Mouse (Mus musculus): ENCODE data around the gene March10. TPM values are rescaled to one million over a fixed set of nuclear protein-coding genes. Genes with fewer than 3 reads are reported as not detected.

March10 gene
- 0.31 and 0.99 TPM in 2 replicates for polyA plus RNA-seq (2016; fragmentation: Nextera tagmentation; extraction: Ambion mirVana)

DNA sequence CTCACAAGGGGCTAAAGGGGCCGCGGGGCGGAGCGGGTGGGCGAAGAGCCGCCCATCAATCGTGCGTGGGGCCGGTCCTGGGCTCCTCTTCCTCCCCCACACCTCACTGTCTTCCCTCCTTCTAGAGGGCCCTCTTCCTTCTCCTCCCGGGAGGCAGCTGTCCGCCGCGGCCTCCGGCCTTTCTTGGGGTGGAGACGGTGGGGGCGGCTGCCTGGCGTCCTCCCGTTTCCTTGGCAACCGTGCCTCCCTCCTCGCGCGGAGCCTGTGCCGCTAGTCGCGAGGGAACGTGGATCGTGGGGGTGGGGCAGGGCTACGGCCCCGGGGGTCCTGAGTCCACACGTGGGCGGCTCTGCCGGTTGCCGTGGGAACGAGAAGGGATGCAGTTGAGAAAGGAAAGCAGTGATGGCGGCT is at the start of gene March10:
TSS of gene March10 (minus strand) at position 239 of the 411 bp plus-strand sequence.
- 1% methylated on average over 35 of the region's 35 CpGs for WGBS
- peak within 1 kb of the TSS; percentile 76 for H3K27ac ChIP-seq
- no peaks in the 10 kb centered on the region for H3K27me3 ChIP-seq
- H3K4me2 ChIP-seq (replicated peaks) = peak within 1 kb of the TSS; percentile 58
- H3K9ac ChIP-seq = peak within 1 kb of the TSS; percentile 44
- peaks cover 21% of the 10 kb centered on the region for H3K4me1 ChIP-seq
- no peaks in the 10 kb centered on the region for H3K36me3 ChIP-seq
- no peaks in the 10 kb centered on the region for H3K9me3 ChIP-seq (replicated peaks)
- peak within 1 kb of the TSS; percentile 33 for H3K4me3 ChIP-seq
- ATAC-seq (ENCODE audit: low FRiP score) = peak; percentile 76

DNA sequence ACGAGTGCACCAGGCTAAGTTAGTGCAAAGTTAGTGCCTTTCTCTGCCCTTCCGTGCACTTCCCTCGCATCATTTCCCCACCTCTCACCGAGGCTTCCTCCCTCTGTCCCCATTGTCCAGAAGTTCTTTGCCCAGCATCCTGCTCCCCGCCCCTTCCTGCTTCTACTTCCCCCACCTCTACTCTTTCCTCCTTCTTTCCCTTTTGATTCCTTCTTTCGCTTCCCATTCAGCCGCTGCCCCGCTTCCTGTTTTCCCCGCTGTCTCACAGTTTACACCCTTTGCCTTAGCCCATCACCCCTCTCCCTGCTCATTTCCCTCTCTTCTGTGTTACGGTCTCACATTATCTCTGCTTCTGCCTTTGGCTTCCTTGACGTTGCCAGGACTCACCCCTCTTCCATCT is 49.8 kb upstream of the March10 start:
- H3K9me3 ChIP-seq (replicated peaks) = no peaks in the 10 kb centered on the region
- no peak overlapping the region for H3K4me2 ChIP-seq (replicated peaks)
- no peaks in the 10 kb centered on the region for H3K36me3 ChIP-seq
- H3K4me1 ChIP-seq = peaks cover 35% of the 10 kb centered on the region
- H3K4me3 ChIP-seq = no peak overlapping the region
- no peak for ATAC-seq (ENCODE audit: low FRiP score)
- 76% methylated on average over 11 of the region's 11 CpGs for WGBS
- no peak overlapping the region for H3K27ac ChIP-seq
- no peak overlapping the region for H3K9ac ChIP-seq
- H3K27me3 ChIP-seq = peaks cover 17% of the 10 kb centered on the region; the same call in 1 of the 2 replicates

DNA sequence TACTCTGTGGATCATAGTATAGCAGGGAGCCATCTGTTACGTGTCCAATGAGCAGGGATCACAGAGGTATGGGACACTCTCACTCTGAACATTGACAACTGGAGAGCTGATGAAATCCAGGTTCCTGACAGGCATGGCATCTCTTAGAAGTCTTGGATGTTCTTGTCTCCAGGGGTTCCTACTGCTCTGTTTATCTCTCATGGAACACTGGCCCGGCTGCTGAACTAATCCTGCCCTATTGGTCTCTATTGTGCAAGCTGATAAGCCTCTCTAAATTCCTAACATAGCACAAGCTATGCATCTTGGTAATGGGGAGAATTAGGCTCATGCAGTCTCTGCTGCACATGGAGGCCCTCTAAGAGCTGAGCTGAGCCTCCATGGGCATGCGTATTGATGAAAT is 48.5 kb upstream of the March10 start:
- peaks cover 35% of the 10 kb centered on the region for H3K4me1 ChIP-seq
- no peaks in the 10 kb centered on the region for H3K9me3 ChIP-seq (replicated peaks)
- H3K4me2 ChIP-seq (replicated peaks) = no peak overlapping the region
- H3K36me3 ChIP-seq = no peaks in the 10 kb centered on the region
- H3K9ac ChIP-seq = no peak overlapping the region
- H3K27me3 ChIP-seq = peaks cover 14% of the 10 kb centered on the region; the same call in 1 of the 2 replicates
- no peak for ATAC-seq (ENCODE audit: low FRiP score)
- WGBS = 79% methylated on average over 3 of the region's 3 CpGs
- no peak overlapping the region for H3K27ac ChIP-seq
- no peak overlapping the region for H3K4me3 ChIP-seq

DNA sequence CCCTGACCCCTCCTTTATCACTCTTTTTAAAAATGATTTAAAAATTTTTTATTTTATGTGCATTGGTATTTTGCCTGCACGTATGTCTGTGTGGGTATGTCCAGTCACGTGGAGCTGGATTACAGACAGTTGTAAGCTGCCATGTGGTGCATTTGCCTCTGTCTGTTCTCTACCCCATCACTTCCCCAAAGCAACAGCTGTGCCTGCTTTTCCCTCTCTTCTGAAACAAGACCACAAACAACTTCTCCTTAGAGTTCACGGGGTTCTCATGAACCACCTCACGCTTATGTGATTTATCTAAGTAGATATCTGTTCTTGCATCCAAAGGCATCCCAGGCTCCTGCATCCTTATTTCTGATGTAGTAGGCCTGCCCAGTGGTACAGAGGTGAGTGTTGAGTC is 45.8 kb upstream of the March10 start:
- no peak overlapping the region for H3K27ac ChIP-seq
- no peak for ATAC-seq (ENCODE audit: low FRiP score)
- H3K4me2 ChIP-seq (replicated peaks) = no peak overlapping the region
- H3K27me3 ChIP-seq = peaks cover 14% of the 10 kb centered on the region; the same call in 1 of the 2 replicates
- no peak overlapping the region for H3K4me3 ChIP-seq
- H3K4me1 ChIP-seq = peaks cover 16% of the 10 kb centered on the region
- H3K36me3 ChIP-seq = no peaks in the 10 kb centered on the region
- no peaks in the 10 kb centered on the region for H3K9me3 ChIP-seq (replicated peaks)
- 90% methylated on average over 4 of the region's 4 CpGs for WGBS
- no peak overlapping the region for H3K9ac ChIP-seq

DNA sequence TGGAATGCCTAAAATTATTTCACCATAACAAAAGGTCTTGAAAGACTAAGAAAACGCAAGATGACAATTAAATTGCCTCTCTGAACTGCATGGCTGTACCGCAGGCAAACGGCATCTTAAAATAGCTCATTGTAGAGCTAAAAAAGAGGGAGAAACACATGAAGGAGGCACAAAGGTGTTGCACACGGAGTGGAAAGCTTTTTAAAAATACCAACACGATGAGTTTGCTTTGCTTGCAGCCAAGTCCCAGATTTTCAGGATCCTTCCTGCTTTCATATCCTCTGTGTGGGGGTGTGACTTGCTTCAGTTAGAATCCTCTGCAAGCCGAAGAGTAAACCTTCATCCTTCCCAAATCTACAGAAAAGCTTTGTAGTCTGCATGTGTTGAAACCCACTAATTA is 41.0 kb upstream of the March10 start:
- H3K27me3 ChIP-seq = 0 out of 2 replicates have a peak, but pooled peaks cover 8% of the 10 kb centered on the region
- H3K27ac ChIP-seq = no peak overlapping the region
- H3K4me1 ChIP-seq = peaks cover 15% of the 10 kb centered on the region
- no peaks in the 10 kb centered on the region for H3K36me3 ChIP-seq
- 76% methylated on average over 6 of the region's 6 CpGs for WGBS
- H3K9ac ChIP-seq = no peak overlapping the region
- H3K4me3 ChIP-seq = no peak overlapping the region
- no peaks in the 10 kb centered on the region for H3K9me3 ChIP-seq (replicated peaks)
- no peak overlapping the region for H3K4me2 ChIP-seq (replicated peaks)
- no peak for ATAC-seq (ENCODE audit: low FRiP score)

DNA sequence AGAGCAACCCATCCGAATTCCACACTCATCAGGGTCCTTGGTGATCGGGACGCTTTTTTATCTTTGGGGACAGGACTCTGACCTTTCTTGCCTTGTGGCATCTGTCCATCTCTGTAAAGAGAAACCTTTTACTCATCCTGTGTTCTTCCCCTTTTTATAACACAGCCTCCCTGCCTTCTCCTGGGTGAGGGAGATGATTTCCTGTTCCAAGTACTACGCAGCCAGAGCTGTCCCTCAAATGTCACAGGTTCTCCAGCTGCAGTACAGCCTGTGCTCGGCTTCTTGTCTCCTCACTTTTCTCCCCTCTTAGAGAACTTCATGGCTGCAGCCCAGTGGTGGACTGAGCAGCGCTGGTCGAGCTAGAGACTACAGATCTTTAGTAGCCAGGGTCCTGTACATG is 40.1 kb upstream of the March10 start:
- WGBS = 64% methylated on average over 7 of the region's 7 CpGs
- no peak overlapping the region for H3K27ac ChIP-seq
- peaks cover 15% of the 10 kb centered on the region for H3K4me1 ChIP-seq
- H3K9ac ChIP-seq = no peak overlapping the region
- no peak overlapping the region for H3K4me3 ChIP-seq
- no peak for ATAC-seq (ENCODE audit: low FRiP score)
- no peaks in the 10 kb centered on the region for H3K9me3 ChIP-seq (replicated peaks)
- 0 out of 2 replicates have a peak, but pooled peaks cover 8% of the 10 kb centered on the region for H3K27me3 ChIP-seq
- H3K4me2 ChIP-seq (replicated peaks) = no peak overlapping the region
- no peaks in the 10 kb centered on the region for H3K36me3 ChIP-seq

DNA sequence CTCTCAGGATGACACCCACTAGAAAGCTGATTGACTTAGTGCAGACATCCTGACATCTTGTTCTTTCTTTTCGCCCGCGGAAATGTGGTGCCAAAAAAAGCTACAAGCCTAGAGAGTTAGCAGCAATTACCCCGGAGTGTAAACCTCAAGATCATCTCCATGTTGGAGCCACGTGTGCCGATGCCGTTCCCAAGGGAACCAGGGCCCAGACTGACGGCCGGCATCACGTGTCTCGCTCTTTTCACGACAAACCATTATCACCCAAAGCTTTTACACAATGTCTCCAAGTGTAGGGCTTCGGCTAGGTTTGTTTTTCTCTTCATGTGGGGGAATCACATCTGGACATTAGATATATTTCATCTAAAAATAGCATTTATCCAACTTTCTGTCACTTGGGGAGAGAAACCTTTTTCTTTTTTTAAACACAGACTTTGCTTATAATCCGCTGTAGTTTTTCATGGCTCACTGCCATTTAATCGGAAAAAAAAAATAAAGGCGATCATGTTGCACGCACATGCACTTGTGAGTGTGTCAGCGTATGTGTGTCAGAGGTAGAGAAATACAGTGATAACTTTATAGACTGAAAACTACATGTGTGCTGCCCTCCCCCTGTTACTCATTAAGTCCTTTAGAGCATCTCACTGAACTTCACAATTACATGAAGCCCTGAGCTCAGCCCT is 39.2 kb upstream of the March10 start:
- H3K4me3 ChIP-seq = no peak overlapping the region
- no peak overlapping the region for H3K4me2 ChIP-seq (replicated peaks)
- H3K4me1 ChIP-seq = peaks cover 15% of the 10 kb centered on the region
- no peak overlapping the region for H3K27ac ChIP-seq
- no peaks in the 10 kb centered on the region for H3K36me3 ChIP-seq
- WGBS = 64% methylated on average over 18 of the region's 18 CpGs
- H3K9me3 ChIP-seq (replicated peaks) = no peaks in the 10 kb centered on the region
- no peak for ATAC-seq (ENCODE audit: low FRiP score)
- no peak overlapping the region for H3K9ac ChIP-seq
- H3K27me3 ChIP-seq = 0 out of 2 replicates have a peak, but pooled peaks cover 8% of the 10 kb centered on the region

DNA sequence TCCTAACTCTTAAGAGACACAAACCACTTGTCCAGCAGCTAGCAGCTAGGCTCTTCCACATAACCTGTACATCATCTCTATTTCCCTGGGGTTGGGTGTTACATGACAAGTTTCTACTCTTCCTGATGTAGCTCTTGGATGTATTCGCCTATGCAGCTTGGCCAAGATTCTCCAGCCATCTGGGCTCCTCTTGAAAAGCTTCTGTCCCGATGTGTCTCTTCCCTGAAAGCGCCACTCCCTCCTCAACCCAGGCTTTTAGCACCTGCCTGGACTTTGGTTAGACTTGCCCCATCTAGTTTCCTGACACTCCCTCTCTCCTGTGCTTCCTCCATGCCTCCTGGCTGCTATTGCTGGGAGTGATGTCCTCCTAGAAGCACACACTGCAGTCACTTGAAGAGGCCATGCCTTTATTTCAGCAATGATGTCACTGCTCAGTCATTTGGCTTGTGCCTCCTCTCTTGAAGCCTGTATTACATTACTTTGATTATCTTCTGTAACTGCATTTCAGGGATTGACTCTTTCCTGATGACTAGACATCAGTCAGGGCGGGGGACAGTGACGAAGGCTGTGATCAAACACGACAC is 38.3 kb upstream of the March10 start:
- no peaks in the 10 kb centered on the region for H3K9me3 ChIP-seq (replicated peaks)
- no peaks in the 10 kb centered on the region for H3K36me3 ChIP-seq
- ATAC-seq (ENCODE audit: low FRiP score) = no peak
- no peak overlapping the region for H3K9ac ChIP-seq
- no peak overlapping the region for H3K27ac ChIP-seq
- peaks cover 15% of the 10 kb centered on the region for H3K4me1 ChIP-seq
- WGBS = 89% methylated on average over 6 of the region's 6 CpGs
- no peak overlapping the region for H3K4me3 ChIP-seq
- no peak overlapping the region for H3K4me2 ChIP-seq (replicated peaks)
- 0 out of 2 replicates have a peak, but pooled peaks cover 5% of the 10 kb centered on the region for H3K27me3 ChIP-seq

DNA sequence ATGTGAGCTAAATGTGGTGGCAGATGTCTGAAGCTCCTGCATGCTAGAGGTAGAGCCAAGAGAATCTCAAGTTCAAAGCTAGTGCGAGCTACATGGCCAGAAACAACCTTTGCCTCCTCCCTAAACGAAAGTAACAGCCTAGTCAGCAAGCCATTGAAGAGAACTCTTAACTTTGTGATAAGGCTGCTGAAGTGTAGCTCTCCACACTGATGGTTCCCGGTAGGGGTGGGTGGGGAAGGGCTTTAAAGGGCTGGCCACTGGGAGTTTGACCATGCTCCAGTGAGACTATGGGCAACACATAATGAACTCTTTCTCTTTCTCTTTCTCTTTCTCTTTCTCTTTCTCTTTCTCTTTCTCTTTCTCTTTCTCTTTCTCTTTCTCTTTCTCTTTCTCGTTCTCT is 35.9 kb upstream of the March10 start:
- Histone ChIP-seq H3K36me3 (no peaks in the 10 kb centered on the region), H3K9me3 (replicated peaks) (no peaks in the 10 kb centered on the region), H3K27ac (no peak overlapping the region), H3K9ac (no peak overlapping the region), H3K4me1 (peaks cover 13% of the 10 kb centered on the region), H3K4me3 (no peak overlapping the region), H3K4me2 (replicated peaks) (no peak overlapping the region), H3K27me3 (0 out of 2 replicates have a peak, but pooled peaks cover 5% of the 10 kb centered on the region)
- WGBS = 89% methylated on average over 4 of the region's 4 CpGs
- ATAC-seq (ENCODE audit: low FRiP score) = no peak

DNA sequence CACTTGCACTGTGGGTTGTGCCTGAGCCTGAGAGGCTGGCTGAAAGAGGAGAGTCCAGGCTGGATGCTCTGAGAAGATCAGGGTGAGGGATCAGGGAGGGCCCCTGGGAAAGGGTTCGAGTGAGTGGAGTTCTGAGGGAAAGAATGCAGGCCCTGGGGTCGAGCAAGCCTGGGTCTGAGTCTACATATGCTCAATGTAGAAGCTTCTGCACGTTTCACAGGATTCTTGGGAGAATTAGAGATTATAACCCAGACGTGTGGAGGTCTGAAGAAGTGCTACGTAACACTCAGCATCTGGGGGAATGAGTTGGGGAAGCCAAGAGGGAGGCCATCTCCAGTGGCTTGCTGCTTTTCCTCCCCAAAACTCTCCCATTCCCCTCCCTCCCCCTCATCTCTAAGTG is 34.4 kb upstream of the March10 start:
- Histone ChIP-seq H3K36me3 (no peaks in the 10 kb centered on the region), H3K27me3 (0 out of 2 replicates have a peak, but pooled peaks cover 2% of the 10 kb centered on the region), H3K9ac (no peak overlapping the region), H3K4me1 (peaks cover 10% of the 10 kb centered on the region; the same call in 1 of the 2 replicates), H3K4me2 (replicated peaks) (no peak overlapping the region), H3K27ac (no peak overlapping the region), H3K4me3 (no peak overlapping the region), H3K9me3 (replicated peaks) (no peaks in the 10 kb centered on the region)
- no peak for ATAC-seq (ENCODE audit: low FRiP score)
- 70% methylated on average over 5 of the region's 5 CpGs for WGBS

DNA sequence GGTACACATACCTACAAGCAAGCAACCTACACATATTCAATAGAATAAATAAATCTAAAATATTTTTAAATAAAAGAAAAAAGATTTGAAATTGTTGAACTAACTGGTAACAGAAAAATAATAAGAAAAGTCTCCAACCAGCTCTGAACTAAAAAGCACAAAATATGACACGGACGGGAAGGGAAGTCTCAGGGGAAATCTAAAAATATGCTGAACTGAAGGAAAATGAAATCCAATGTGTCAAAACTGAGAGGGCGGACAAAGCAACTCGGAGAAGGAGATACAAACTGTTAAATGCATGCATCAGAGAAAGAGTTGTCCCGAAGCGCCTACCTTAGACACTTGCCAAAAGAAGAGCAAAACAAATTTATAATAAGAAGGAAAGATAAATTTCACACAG is 28.9 kb upstream of the March10 start:
- Histone ChIP-seq H3K27ac (no peak overlapping the region), H3K27me3 (no peaks in the 10 kb centered on the region), H3K36me3 (no peaks in the 10 kb centered on the region), H3K9ac (no peak overlapping the region), H3K4me3 (no peak overlapping the region), H3K4me2 (replicated peaks) (no peak overlapping the region), H3K9me3 (replicated peaks) (no peaks in the 10 kb centered on the region), H3K4me1 (no peaks in the 10 kb centered on the region)
- ATAC-seq (ENCODE audit: low FRiP score) = no peak
- 81% methylated on average over 6 of the region's 6 CpGs for WGBS

DNA sequence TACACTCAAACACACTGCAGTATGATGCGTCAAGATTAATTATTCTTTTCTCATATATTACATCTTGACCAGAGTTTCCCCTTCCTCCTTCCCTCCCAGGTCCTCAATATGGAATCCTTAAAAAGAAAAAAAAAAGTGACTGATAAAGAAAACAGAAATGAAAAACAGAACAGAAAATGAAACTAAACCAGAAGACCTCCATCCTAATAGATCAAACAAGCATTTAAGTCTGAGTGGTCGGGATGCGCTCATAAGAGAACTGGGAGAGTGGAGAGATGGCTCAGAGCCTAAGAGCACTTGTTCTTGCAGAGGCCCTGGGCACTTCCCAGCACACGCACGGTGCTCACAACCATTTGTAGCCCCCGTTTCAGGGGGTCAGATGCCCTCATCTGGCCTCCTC is 28.5 kb upstream of the March10 start:
- no peaks in the 10 kb centered on the region for H3K27me3 ChIP-seq
- no peak for ATAC-seq (ENCODE audit: low FRiP score)
- no peak overlapping the region for H3K4me2 ChIP-seq (replicated peaks)
- no peaks in the 10 kb centered on the region for H3K4me1 ChIP-seq
- H3K27ac ChIP-seq = no peak overlapping the region
- WGBS = 77% methylated on average over 6 of the region's 6 CpGs
- H3K36me3 ChIP-seq = no peaks in the 10 kb centered on the region
- H3K9me3 ChIP-seq (replicated peaks) = no peaks in the 10 kb centered on the region
- H3K4me3 ChIP-seq = no peak overlapping the region
- H3K9ac ChIP-seq = no peak overlapping the region

DNA sequence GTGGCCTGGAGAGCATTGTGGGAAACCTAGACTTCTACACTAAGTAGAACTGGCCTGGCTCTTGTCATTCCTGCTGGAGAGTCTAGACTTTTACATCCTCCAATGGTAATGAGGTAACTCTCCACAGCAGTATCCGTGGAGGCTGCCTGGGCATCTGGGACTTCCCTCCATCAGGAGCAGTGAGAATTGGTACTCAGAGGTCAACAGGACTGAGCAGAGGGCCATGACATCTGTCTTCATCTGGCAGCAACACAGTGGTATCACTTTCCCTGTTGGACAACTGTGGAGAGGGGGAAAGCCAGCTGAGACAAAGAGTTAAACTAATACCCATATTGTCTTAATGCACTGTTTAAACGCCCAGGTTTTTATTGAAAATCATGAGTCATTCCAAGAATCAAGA is 26.2 kb upstream of the March10 start:
- WGBS = 46% methylated on average over 2 of the region's 2 CpGs

More for the DNA sequence above, 26.2 kb upstream of the March10 start:
- no peak overlapping the region for H3K4me3 ChIP-seq
- no peaks in the 10 kb centered on the region for H3K9me3 ChIP-seq (replicated peaks)
- H3K27ac ChIP-seq = no peak overlapping the region
- H3K4me1 ChIP-seq = no peaks in the 10 kb centered on the region
- no peak overlapping the region for H3K4me2 ChIP-seq (replicated peaks)
- ATAC-seq (ENCODE audit: low FRiP score) = no peak
- H3K9ac ChIP-seq = no peak overlapping the region
- no peaks in the 10 kb centered on the region for H3K36me3 ChIP-seq
- H3K27me3 ChIP-seq = no peaks in the 10 kb centered on the region
